Mouse (Mus musculus): ENCODE measurements around the gene Hist1h3h.
"Not testable (repeated sequence)": the region's sequence is repeated elsewhere in the genome, so short reads cannot be mapped to it uniquely, and the experiment has no call there.

Gene Hist1h3h

DNA sequence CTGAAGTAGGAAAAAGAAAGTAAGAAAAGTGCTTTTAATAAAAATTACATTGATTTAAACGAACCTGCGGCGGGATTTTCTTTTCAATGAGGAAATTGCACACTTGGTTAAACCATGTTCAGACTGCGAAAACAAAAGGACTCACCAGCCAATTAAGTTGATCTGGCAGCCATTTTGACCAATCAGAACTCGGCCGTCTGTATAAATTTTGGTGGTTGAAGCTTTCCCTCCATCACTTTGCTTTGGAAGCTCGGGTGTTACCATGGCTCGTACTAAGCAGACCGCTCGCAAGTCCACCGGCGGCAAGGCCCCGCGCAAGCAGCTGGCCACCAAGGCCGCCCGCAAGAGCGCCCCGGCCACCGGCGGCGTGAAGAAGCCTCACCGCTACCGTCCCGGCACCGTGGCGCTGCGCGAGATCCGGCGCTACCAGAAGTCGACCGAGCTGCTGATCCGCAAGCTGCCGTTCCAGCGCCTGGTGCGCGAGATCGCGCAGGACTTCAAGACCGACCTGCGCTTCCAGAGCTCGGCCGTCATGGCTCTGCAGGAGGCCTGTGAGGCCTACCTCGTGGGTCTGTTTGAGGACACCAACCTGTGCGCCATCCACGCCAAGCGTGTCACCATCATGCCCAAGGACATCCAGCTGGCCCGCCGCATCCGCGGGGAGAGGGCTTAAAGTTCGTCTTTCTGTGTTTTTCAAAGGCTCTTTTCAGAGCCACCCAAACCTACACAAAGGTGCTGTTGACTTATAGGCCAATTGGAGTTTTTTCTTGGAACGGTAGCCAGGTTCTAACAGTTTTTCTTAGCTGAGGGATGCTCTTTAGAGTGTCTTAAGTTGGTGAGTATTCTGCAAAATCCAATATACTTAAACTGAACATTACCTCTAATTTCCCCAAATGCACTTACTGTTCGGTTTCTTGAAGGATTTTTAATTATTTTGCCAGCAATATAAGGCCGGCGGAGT is at the start of gene Hist1h3h:
Hist1h3h (plus strand) TSS at position 263 of the 961 bp plus-strand sequence.
- peak; percentile 79 to 82 for DNase-seq

DNA sequence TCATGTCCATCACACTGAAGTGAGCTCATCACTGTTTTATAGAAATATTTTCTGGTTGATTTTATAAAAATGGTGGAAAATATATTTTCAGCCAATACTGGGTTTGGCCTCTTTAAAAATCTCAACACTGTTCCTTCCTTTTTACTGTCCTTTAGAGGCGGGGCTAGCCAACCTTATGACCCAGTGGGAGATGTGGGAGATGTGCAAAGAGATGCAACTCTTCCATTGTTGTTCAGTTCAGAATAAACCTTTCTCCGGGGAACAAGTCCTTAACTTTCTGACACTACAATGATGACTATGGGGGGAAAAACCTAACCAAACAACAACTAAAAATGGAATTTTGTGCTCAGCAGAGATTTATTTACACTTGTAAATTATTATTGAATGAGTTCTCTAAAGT is 40.2 kb upstream of the Hist1h3h start, which contains the start of gene Olfr1360:
Olfr1360 (minus strand) TSS at position 101 of the 400 bp plus-strand sequence.
- DNase-seq, result no peak

DNA sequence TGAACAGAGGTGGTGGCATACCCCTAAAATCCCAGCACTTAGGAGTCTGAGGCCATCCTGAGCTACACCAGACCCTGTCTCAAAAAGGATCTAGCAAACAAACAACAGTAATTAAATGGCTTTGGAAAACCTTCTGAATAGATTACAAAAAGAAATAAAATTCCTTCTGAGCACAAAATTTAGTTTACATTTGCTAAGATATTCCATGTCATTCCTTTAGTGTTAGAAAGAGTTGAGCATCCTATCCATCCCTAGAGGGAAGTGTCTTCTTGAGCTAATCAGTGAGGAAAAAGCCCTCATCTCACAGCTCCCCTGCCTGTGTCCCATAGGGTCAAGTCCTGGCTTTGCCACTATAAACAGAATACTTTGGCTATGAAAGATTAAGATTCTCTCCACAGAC is 19.6 kb upstream of the Hist1h3h start, which contains the start of gene Olfr1359:
Olfr1359 (plus strand) TSS at position 301 of the 400 bp plus-strand sequence.
- DNase-seq, result no peak

DNA sequence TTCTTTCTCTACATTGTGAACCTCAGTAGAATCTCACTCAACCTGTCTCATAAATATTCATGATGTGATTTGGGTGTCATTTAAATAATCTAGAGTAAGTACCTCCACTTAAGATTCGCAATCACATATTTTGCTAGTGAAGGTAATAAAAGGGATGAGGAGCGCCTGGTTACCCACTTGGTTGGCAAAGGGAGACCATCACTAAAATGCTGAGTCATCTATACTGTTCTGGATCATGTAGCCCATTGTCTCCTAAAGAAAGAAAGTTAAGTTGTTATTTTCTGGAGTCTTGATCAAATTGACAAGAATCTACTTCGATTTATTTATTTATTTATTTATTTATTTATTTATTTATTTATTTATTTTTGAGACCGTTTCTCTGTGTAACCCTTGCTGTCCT is 10.8 kb upstream of the Hist1h3h start:
- no peak for DNase-seq

DNA sequence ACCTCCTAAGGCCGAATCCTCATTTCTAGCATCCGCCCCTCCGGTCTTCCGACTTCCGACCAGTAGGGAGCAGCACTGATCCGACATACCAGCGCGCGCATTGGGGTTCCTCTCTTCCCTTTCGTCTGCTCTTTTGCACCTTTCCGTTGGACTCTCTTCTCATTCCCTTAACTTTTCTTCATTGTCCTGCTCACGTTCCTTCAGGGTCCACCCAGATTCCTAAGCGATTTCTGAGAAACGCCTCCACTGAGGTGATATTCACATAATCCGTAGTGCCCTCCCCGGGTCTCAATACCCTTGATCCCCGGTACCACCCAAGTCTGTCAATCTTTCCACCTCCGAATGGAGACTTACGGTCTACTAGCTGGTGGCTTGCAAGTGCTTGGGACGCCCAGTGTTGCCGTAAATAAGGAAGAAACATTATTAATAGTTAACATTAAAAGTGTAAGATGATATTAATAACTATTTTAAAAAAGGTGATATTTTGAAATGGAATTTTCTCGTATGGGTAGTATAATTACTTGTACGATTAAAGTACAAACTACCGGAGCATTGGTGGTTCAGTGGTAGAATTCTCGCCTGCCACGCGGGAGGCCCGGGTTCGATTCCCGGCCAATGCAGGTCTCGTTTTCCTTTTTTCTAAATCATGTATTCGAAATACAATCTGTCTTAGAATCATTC is 7.3 kb upstream of the Hist1h3h start:
- DNase-seq, result peak; percentile 92 to 96

DNA sequence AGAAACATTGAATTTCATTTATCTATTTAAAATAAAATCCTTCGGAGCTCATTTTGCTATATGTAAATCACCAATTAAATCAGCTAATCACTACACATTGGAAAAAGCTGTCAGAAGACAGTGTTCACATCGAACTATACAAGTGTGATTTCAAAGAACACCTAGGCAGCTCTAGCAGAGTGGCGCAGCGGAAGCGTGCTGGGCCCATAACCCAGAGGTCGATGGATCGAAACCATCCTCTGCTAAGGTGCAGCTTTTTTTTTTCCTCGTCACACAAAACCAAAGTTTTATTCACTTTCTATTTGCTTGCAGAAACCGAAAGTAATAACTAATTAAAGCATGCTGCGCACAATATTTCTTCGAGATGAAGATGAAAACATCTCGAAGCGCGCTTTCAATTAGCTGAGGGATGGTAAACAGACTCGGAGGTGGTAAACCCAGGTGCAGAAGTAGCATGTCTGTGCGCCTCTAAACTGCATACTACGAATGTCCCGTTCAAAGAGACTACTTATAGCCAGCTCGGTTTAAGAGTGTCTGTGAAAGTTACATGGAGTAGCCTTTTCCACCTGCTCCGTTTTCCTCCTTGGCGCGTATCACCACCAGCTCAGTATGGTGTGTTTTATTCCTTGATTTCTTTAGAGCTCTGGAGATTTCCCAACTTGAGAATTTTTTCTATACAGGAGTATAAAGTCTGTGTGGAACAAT is 6.5 kb upstream of the Hist1h3h start:
- peak; percentile 88 to 89 for DNase-seq

DNA sequence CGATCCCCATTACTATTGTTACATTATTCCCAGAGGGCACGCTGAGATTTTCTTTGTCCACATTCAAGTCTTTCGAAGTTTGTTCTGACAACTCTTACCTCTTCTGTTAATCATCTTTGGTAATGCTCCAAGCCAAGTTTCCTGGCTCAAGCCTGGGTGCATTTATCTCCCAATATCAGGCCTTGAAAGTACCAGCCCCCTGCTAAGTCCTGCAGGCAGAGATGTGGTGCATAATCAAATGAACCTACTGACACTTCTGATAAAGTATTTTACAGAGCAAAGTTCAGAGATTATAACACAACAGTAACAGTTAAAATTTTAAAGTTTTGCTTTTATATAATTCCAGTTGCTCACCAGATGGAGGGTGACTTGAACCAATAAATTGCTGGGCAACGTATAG is 5.8 kb upstream of the Hist1h3h start:
- DNase-seq, result no peak

DNA sequence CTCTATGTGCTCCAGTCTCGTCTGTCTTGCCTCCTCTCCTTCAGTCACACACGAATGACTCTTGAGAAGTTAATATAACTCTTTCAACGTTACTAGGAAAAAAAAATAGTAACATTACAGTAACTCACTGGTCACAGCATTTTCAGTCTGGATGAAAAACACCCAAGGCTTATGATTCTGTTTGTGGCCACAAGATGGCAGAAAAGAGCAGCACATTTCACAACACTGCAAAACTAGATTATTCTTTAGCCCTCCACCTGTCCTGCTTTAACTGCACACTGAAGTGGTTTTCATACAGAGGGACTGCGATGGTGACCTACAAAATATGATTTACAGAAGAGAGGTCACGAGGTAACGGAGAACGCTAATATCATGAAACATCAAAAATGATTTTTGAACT is 2.7 kb upstream of the Hist1h3h start:
- peak; percentile 72 to 80 for DNase-seq

DNA sequence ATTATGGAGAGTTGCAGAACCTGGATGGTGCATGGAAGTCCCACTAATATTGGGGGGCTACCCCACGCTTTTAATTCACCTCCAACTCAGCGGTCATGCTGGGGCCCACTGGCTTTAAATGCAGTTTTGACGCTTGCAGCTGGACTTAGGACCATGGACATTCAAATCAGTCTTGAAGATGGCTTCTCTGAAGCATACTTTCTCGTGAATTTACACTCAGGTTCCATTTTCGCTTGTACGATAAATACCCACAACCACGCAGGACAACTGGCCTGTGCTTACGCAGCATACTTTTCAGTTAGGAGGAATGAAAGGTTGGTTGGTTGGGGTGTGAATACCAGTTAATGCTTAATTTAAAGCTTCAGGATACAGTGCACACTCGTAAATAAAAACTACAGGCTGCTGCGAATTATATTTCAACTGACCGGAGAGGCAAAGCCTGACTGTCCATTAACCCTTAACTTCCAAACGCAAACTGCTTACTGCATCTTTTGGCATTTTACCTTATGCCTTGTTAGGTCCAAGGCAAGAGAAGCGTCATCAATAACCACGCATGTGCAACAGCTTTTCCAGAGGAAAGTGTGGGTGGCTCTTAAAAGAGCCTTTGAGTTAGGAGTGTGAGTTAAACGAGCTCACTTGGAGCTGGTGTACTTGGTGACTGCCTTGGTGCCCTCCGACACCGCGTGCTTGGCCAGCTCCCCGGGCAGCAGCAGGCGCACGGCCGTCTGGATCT is 2.2 kb upstream of the Hist1h3h start:
- peak in 1 of 2 experiments; percentile 17 for DNase-seq

DNA sequence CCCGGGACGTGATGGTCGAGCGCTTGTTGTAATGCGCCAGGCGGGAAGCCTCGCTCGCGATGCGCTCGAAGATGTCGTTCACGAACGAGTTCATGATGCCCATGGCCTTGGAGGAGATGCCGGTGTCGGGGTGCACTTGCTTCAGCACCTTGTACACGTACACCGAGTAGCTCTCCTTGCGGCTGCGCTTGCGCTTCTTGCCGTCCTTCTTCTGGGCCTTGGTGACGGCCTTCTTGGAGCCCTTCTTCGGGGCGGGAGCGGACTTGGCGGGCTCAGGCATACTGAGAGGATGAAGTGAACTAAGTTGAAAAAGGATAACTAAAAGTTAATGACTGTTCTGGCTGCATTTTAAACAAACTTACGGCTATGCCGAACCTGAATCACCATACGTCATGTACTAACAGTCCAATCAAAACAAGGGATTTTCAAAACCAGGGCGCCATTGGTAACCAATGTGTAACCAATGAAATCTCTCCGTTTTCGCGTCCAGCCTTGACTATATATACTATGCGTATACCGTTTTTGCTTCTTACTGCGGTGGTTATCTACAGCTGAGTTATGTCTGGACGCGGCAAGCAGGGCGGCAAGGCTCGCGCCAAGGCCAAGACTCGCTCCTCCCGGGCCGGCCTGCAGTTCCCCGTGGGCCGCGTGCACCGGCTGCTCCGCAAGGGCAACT is 1.5 kb upstream of the Hist1h3h start, which contains the start of the genes Hist1h2bl and Hist1h2ai:
Hist1h2bl (minus strand) TSS at position 280 of the 676 bp plus-strand sequence.
Hist1h2ai (plus strand) TSS at position 559 of the 676 bp plus-strand sequence.
- peak; percentile 77 to 86 for DNase-seq

DNA sequence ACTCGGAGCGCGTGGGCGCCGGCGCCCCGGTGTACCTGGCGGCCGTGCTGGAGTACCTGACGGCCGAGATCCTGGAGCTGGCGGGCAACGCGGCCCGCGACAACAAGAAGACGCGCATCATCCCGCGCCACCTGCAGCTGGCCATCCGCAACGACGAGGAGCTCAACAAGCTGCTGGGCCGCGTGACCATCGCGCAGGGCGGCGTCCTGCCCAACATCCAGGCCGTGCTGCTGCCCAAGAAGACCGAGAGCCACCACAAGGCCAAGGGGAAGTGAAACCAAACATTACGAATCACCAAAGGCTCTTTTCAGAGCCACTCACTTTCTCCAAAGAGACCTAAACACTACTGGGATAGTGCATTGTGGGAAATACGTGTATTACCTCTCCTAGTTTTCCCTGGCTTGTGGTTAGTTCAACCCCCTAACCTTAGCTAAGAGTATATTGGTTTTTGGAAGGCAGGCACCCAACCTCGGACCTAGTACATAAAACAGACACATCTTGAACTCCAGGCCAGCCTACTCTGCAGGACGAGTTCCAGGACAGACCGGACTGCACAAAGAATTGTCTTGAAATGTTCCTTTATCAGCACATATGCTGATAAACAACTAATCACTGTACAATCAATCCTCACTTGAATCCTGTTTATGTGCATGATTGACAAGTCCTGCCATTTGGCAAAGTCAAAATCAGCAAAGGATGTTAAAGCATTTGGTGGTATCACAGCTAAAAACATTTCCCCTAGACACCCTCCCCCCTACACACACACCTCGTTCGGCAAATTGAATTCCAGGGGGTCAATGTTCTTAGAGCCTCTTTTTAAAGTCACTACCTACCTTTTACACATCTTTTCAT is 693 bp upstream of the Hist1h3h start:
- not testable (repeated sequence) for DNase-seq

DNA sequence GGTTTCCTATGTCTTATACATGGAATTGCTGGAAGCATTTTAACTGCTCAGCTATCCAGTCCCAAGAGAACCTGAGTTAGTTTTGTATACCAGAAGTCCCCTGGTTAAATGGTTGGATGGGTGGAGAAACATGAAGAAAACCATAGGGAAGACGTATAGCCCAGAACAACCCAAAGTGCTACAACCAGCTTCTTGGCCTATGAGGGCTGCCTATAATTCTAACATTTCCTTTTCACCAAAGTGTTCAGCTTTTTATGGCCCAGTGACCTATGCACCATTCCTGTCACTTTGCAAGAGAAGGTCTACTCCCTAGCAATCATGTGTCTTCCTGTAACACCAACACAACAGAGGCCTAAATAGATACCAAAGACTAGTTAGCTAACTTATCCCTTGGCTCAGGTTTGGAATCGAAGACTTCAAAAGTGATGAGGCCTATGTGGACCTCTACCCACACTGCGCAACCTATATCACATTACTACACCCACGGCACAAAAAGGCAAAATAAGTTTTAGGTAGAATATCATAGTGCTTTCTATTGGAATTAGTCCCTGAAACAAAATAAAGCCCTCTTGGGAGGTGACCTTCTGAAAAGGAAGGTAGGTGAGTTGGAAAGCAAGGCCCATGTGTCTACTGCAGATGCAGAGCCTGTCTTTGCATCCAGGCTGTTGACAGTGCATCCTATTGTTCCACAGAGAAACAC is 1.1 kb downstream of the Hist1h3h start:
- DNase-seq, result no peak

DNA sequence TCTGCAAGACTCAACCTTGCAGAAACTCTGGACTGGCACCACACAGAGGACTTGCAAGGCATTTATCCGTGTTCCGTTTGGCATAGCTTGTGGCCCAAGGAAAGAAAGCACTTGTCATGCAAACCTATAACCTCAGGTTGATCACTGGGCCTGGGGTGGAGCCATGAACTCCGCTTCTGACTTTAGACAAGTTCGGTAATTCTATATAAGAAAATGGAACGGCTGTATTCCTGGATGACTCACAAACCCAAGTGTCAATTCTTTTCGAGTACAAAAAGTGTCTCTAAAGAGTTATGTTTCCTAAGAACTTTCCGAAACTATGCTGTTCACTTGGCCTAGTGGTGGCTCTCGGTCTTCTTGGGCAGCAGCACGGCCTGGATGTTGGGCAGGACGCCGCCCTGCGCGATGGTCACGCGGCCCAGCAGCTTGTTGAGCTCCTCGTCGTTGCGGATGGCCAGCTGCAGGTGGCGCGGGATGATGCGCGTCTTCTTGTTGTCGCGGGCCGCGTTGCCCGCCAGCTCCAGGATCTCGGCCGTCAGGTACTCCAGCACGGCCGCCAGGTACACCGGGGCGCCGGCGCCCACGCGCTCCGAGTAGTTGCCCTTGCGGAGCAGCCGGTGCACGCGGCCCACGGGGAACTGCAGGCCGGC is 3.8 kb downstream of the Hist1h3h start:
- not testable (repeated sequence) for DNase-seq

DNA sequence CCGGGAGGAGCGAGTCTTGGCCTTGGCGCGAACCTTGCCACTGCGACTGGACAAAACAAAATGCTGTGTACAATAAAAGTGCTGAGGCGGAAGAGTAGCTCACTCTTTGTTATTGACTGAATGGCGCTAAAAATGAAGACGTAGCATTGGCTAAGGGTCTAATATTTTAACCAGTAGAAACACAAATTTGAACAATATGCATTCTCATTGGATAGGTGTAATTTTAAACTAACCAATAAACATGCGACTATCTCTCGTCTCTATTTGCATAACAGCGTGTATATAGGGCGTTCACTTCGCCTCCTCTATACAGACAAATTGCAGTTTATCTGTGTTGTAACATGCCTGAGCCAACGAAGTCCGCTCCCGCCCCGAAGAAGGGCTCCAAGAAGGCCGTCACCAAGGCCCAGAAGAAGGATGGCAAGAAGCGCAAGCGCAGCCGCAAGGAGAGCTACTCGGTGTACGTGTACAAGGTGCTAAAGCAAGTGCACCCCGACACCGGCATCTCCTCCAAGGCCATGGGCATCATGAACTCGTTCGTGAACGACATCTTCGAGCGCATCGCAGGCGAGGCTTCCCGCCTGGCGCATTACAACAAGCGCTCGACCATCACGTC is 4.4 kb downstream of the Hist1h3h start, which contains the start of gene Hist1h2bm:
Hist1h2bm (plus strand) TSS at position 288 of the 616 bp plus-strand sequence.
- DNase-seq, result peak; percentile 52 to 75

DNA sequence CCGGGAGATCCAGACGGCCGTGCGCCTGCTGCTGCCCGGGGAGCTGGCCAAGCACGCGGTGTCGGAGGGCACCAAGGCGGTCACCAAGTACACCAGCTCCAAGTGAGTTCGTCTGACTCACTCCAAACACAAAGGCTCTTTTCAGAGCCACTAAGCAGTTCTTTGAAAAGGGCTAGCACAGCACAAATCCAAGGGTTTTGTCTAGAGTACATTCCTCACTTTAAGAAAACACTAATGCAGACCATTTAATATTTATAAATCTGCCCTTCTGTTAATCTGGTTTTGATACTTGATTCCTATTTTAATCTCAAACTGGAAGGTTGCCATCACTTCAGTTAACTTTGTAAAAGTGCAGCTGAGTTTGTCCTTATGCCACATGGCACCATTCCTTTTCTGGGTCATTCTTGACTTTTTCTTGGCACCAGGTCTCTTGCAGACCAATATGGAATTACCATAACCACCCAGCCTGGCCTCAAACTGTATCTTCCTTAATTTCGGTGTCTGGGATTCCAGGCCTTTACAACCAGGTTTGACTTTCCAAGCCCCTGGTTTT is 5.0 kb downstream of the Hist1h3h start:
- DNase-seq, result peak in 1 of 2 experiments; percentile 20

DNA sequence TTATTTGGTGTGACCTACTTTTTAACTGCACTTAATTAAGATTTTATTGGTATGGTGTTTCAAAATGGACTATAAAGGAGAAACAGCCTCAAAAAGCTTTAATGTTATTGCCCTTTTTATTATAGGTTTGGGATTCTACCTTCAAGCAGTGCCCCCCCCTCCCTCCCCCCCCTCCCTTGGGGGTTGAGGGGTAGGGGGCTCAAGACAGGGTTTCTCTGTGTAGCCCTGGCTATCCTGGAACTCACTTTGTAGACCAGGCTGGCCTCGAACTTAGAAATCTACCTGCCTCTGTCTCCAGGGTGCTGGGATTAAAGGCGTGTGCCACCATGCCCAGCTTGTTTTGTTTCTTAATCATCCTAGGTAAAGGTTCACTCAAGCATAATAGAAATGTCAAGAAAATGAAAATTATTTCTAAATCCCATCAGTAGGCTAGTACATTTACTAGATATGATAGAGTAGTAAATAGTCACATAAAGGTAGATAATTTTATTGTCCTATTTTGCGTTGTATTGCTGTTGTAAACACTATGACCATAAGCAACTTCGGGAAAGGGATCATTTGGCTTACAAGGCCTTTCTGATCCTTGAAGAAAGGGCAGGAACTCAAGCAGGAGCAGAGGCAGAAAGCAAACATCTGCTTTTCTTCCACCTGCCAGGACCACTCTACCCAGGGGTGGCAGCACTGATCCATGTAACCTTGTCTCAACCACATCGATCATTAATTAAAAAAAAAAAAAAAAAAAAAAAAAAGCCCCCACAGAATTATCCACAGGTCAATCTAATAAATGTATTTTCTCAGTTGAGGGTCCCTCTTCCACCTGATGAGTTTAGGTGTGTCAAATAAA is 5.8 kb downstream of the Hist1h3h start:
- no peak for DNase-seq

DNA sequence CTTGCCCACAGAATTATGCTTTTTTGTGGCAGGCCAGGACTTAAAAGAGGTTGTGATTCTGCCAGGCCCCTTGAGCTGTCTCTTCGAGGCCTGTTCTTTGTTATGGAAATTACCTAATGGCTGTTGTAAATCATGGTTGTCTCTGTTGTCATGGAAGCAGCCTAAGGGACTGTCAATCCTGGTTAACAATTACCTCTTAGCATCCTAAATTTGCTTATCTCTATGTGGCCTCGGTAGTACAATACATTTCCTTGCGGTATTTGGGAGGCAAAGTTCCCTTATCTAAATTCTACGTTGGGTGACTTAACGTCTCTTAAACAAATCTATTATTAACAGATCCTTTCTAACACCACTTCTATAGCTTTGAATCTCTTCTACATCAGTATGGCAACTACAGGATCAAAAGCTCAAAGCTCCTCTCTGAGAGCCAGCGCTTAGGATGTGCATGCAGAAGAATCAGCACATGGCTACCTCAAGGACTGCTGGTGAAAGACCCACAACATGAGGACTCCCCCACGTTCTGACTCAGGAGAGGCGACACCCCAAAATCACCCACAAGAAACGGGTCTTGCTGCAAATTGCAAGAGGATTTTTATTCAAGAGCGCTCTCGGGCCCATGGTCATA is 10.6 kb downstream of the Hist1h3h start:
- DNase-seq, result no peak

Data from cerebellum, postnatal 14 days (tissue).